Mouse (Mus musculus) brain, embryonic 14.5 days (tissue): ENCODE measurements around the gene Mgat4a.

Source experiments
- CTCF ChIP-seq: fragments of 200-500 bp; IDR thresholded peaks from 2 replicates; pipeline ENCODE4 v1.5.1; 2012; ENCODE audit warnings: inconsistent platforms, mild to moderate bottlenecking, moderate library complexity, borderline replicate concordance; ENCODE audit not compliant: insufficient read depth, insufficient read length; ENCODE audit errors: extremely low read depth
- POLR2A ChIP-seq: fragments of 200-500 bp; IDR thresholded peaks from 2 replicates; pipeline ENCODE4 v1.6.1; 2012; ENCODE audit warnings: mild to moderate bottlenecking, inconsistent platforms, borderline replicate concordance; ENCODE audit not compliant: poor library complexity, insufficient read depth, insufficient read length, severe bottlenecking; ENCODE audit errors: extremely low read depth

DNA sequence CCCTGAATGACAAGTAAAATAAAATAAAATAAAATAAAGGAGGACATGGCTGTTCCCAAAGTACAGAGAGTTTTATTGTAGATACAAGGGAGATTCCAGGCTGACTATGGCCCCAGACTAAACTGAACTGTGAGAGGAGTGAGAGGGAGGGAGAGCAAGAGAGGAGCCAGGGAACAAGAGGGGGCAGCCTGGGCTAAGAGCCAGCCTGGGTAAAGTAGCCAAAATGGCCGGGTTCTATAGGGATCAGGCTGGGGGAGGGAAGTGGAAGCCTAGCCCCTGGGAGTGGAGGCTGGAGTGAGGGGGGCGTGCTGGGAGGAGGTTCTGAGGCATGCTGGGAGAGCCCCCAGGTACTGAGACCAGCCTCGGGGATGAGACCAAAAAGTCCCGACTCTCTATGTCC is 37.2 kb downstream of the Mgat4a start:
- TF ChIP-seq CTCF (no peak), POLR2A (no peak)
